Mouse (Mus musculus) stomach, embryonic 14.5 days (tissue): ENCODE data around the gene Cd53. TPM values are rescaled to one million over a fixed set of nuclear protein-coding genes. Genes with fewer than 3 reads are reported as not detected.

Experiments
- ATAC-seq: fragments of 200-750 bp; cut with Nextera tagmentation; 2 replicates; pipeline ENCODE4 v1.8.0; 2017; ENCODE audit warnings: low read depth, moderate TSS enrichment; ENCODE audit not compliant: insufficient number of reproducible peaks, insufficient read depth, low FRiP score
- H3K27ac ChIP-seq: fragments of 300-500 bp; sonication (generic); 2 replicates; pipeline ENCODE4 v1.5.1; 2014; ENCODE audit warnings: mild to moderate bottlenecking, low read length, moderate library complexity, mixed read lengths
- H3K27me3 ChIP-seq: fragments of 300-500 bp; sonication (generic); 2 replicates; pipeline ENCODE4 v1.6.1; 2014; ENCODE audit warnings: low read length, control low read depth, mixed read lengths; ENCODE audit not compliant: control insufficient read depth, insufficient read depth
- H3K36me3 ChIP-seq: fragments of 300-500 bp; sonication (generic); 2 replicates; pipeline ENCODE4 v1.6.1; 2014; ENCODE audit warnings: mild to moderate bottlenecking, control low read depth, low read length, moderate library complexity, mixed read lengths; ENCODE audit not compliant: control insufficient read depth, insufficient read depth
- H3K4me1 ChIP-seq: fragments of 300-500 bp; sonication (generic); 2 replicates; pipeline ENCODE4 v1.6.1; 2014; ENCODE audit warnings: low read length, control low read depth, mixed read lengths; ENCODE audit not compliant: control insufficient read depth, insufficient read depth
- H3K4me2 ChIP-seq: fragments of 300-500 bp; sonication (generic); replicated peaks from 2 replicates; pipeline ENCODE4 v1.6.1; 2014; ENCODE audit warnings: low read depth, low read length, control low read depth
- H3K4me3 ChIP-seq: fragments of 300-500 bp; sonication (generic); 2 replicates; pipeline ENCODE4 v1.5.1; 2014; ENCODE audit warnings: low read depth, low read length, control low read depth
- H3K9ac ChIP-seq: fragments of 300-500 bp; sonication (generic); replicated peaks from 2 replicates; pipeline ENCODE4 v1.6.1; 2014; ENCODE audit warnings: low read depth, mild to moderate bottlenecking, control low read depth, low read length, moderate library complexity, mixed read lengths
- H3K9me3 ChIP-seq: fragments of 300-500 bp; sonication (generic); 2 replicates; pipeline ENCODE4 v1.6.1; 2016; ENCODE audit warnings: low read depth, low read length, control low read depth; ENCODE audit not compliant: control insufficient read depth
- WGBS: fragments of 180-500 bp; shearing (Covaris S2); extraction: QIAGEN DNeasy Blood & Tissue Kit; methylation state at CpG from one replicate; pipeline ENCODE4 v1.1.7; 2014; 5-methylcytosine and 5-hydroxymethylcytosine counted together
- polyA plus RNA-seq: library from polyadenylated mRNA; unstranded; fragments of >200 nt; fragmentation: Nextera tagmentation; extraction: Ambion mirVana; gene quantifications from 2 replicates; pipeline ENCODE4 v1.2.1, GENCODE M21; 2014

Gene Cd53
- polyA plus RNA-seq: 7.4 and 8.2 TPM in 2 replicates

GRCm38 (mm10) chr3:106789930-106790329 is at the start of gene Cd53:
TSS of gene Cd53 (minus strand) at chr3:106790149.
- H3K4me3 ChIP-seq: no peak within 1 kb of the TSS
- no peak for ATAC-seq
- H3K27me3 ChIP-seq: no peaks in the 10 kb centered on the region
- H3K9ac ChIP-seq: no peak within 1 kb of the TSS
- whole genome bisulfite sequencing: 67% methylated on average over 2 of the region's 2 CpGs
- no peak within 1 kb of the TSS for H3K27ac ChIP-seq
- no peaks in the 10 kb centered on the region for H3K9me3 ChIP-seq
- H3K4me1 ChIP-seq: no peaks in the 10 kb centered on the region
- no peak within 1 kb of the TSS for H3K4me2 ChIP-seq
- no peaks in the 10 kb centered on the region for H3K36me3 ChIP-seq

- no peak overlapping the region for H3K27ac ChIP-seq
- H3K27me3 ChIP-seq: no peaks in the 10 kb centered on the region
- H3K4me3 ChIP-seq: no peak overlapping the region
- H3K4me1 ChIP-seq: no peaks in the 10 kb centered on the region
- H3K9me3 ChIP-seq: no peaks in the 10 kb centered on the region
- WGBS: 78% methylated on average over 1 of the region's 1 CpGs
- no peaks in the 10 kb centered on the region for H3K36me3 ChIP-seq
- no peak overlapping the region for H3K9ac ChIP-seq
- no peak overlapping the region for H3K4me2 ChIP-seq
- ATAC-seq: no peak
Measured at GRCm38 (mm10) chr3:106832107-106832506, 42.2 kb upstream of the Cd53 start.

GRCm38 (mm10) chr3:106826187-106826586 is 36.2 kb upstream of the Cd53 start, which contains the start of gene Olfr266:
TSS of gene Olfr266 (minus strand) at chr3:106826287.
- 73% methylated on average over 1 of the region's 1 CpGs for WGBS
- ATAC-seq: no peak
- no peak within 1 kb of the TSS for H3K9ac ChIP-seq
- no peaks in the 10 kb centered on the region for H3K36me3 ChIP-seq
- H3K27me3 ChIP-seq: no peaks in the 10 kb centered on the region
- no peaks in the 10 kb centered on the region for H3K4me1 ChIP-seq
- no peaks in the 10 kb centered on the region for H3K9me3 ChIP-seq
- no peak within 1 kb of the TSS for H3K4me2 ChIP-seq
- no peak within 1 kb of the TSS for H3K4me3 ChIP-seq
- no peak within 1 kb of the TSS for H3K27ac ChIP-seq

GRCm38 (mm10) chr3:106817676-106818075 is 27.7 kb upstream of the Cd53 start:
- no peaks in the 10 kb centered on the region for H3K36me3 ChIP-seq
- 69% methylated on average over 2 of the region's 2 CpGs for WGBS
- H3K9ac ChIP-seq: no peak overlapping the region
- H3K9me3 ChIP-seq: no peaks in the 10 kb centered on the region
- no peak overlapping the region for H3K27ac ChIP-seq
- ATAC-seq: no peak
- no peaks in the 10 kb centered on the region for H3K27me3 ChIP-seq
- no peaks in the 10 kb centered on the region for H3K4me1 ChIP-seq
- H3K4me2 ChIP-seq: no peak overlapping the region
- H3K4me3 ChIP-seq: no peak overlapping the region

- no peaks in the 10 kb centered on the region for H3K4me1 ChIP-seq
- no peak overlapping the region for H3K4me2 ChIP-seq
- 67% methylated on average over 2 of the region's 2 CpGs for WGBS
- no peaks in the 10 kb centered on the region for H3K36me3 ChIP-seq
- ATAC-seq: no peak
- H3K9ac ChIP-seq: no peak overlapping the region
- H3K9me3 ChIP-seq: no peaks in the 10 kb centered on the region
- no peak overlapping the region for H3K27ac ChIP-seq
- H3K4me3 ChIP-seq: no peak overlapping the region
- no peaks in the 10 kb centered on the region for H3K27me3 ChIP-seq
Measured at GRCm38 (mm10) chr3:106808972-106809695, 19.2 kb upstream of the Cd53 start.

GRCm38 (mm10) chr3:106798079-106798478 is 8.1 kb upstream of the Cd53 start:
- no peak overlapping the region for H3K4me3 ChIP-seq
- H3K36me3 ChIP-seq: no peaks in the 10 kb centered on the region
- ATAC-seq: no peak
- no peaks in the 10 kb centered on the region for H3K27me3 ChIP-seq
- H3K9ac ChIP-seq: no peak overlapping the region
- H3K4me2 ChIP-seq: no peak overlapping the region
- no peaks in the 10 kb centered on the region for H3K4me1 ChIP-seq
- H3K27ac ChIP-seq: no peak overlapping the region
- no peaks in the 10 kb centered on the region for H3K9me3 ChIP-seq

DNA sequence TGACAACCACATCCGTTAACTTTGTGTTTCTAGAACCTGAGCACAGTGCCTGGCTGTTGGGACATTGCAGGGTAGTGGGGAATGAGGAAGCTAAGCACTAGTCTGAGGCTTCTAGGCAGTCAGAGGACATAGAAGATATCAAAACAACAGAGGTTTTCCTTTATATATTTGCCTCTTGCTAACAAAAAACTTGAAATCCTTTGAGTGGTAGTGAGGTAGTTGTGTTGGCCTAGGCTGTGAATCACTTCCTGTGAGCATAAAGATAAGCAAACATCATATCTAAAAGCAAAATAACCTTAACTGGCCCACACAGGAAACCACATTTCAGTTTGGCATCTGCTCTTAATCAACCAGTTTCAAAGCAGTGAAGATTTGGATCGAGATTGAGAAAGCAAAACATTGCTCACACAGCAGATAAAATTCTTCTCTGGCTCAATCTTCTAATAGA is 1.5 kb downstream of the Cd53 start:
- Histone ChIP-seq H3K4me1 (no peaks in the 10 kb centered on the region), H3K27ac (no peak overlapping the region), H3K27me3 (no peaks in the 10 kb centered on the region), H3K4me3 (no peak overlapping the region), H3K36me3 (no peaks in the 10 kb centered on the region), H3K4me2 (no peak overlapping the region), H3K9me3 (no peaks in the 10 kb centered on the region), H3K9ac (no peak overlapping the region)
- ATAC-seq: no peak
- WGBS: 53% methylated on average over 2 of the region's 2 CpGs

GRCm38 (mm10) chr3:106787972-106788371 is 2.0 kb downstream of the Cd53 start:
- no peak overlapping the region for H3K4me2 ChIP-seq
- no peaks in the 10 kb centered on the region for H3K36me3 ChIP-seq
- no peak overlapping the region for H3K4me3 ChIP-seq
- no peak overlapping the region for H3K9ac ChIP-seq
- no peak overlapping the region for H3K27ac ChIP-seq
- H3K9me3 ChIP-seq: no peaks in the 10 kb centered on the region
- no peaks in the 10 kb centered on the region for H3K27me3 ChIP-seq
- ATAC-seq: no peak
- no peaks in the 10 kb centered on the region for H3K4me1 ChIP-seq

DNA sequence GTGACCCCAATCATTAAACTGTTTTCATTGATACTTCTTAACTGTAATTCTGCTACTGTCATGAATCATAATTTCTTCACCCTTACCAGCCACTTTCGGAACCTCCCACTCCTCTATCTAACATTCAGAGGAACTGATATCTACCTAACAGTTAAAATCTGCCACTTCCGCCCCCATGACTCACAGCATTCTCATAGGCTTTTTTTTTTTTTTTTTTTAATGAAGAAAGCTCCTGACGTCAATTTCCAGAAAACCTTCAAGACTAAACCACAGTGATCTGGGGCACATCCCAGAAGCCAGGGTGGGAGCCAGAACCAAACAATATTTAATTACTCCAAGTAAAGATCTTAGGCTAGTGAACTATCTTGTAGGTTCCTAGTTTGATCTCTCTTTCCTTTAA is 4.8 kb downstream of the Cd53 start:
- no peak for ATAC-seq
- no peaks in the 10 kb centered on the region for H3K27me3 ChIP-seq
- H3K9me3 ChIP-seq: no peaks in the 10 kb centered on the region
- no peak overlapping the region for H3K9ac ChIP-seq
- no peak overlapping the region for H3K4me3 ChIP-seq
- no peaks in the 10 kb centered on the region for H3K36me3 ChIP-seq
- H3K27ac ChIP-seq: no peak overlapping the region
- no peaks in the 10 kb centered on the region for H3K4me1 ChIP-seq
- no peak overlapping the region for H3K4me2 ChIP-seq
- WGBS: 73% methylated on average over 3 of the region's 3 CpGs
